Mouse (Mus musculus): Measurements from ENCODE around the gene Canx. TPM values are rescaled to one million over a fixed set of nuclear protein-coding genes. Genes with fewer than 3 reads are reported as not detected.
A peak's percentile ranks its signal among the peaks of the same experiment; 100 is the strongest.

Gene Canx
- polyA plus RNA-seq (2012; ENCODE audit: insufficient read depth, insufficient read length, low replicate concordance, missing spikeins), result 193 and 359 TPM in 2 replicates

GRCm38 (mm10) chr11:50325496-50326301, at the start of gene Canx:
Gene Canx, minus strand, starts transcription at chr11:50325673.
- peak within 1 kb of the TSS; percentile 72 for H3K27ac ChIP-seq (ENCODE audit: insufficient read depth, low read depth, low read length)
- peak within 1 kb of the TSS; percentile 99 for H3K4me3 ChIP-seq (ENCODE audit: insufficient read depth, low read depth, low read length)
- under 1% methylated on average over 64 of the region's 64 CpGs for WGBS
- TF ChIP-seq CTCF (IDR thresholded peaks at IDR 0.05; ENCODE audit: insufficient read depth, low read depth, low read length) (no peak), POLR2A (IDR thresholded peaks at IDR 0.05; ENCODE audit: insufficient read depth, low read depth, low read length) (peak; percentile 94)
- no peaks in the 10 kb centered on the region for H3K4me1 ChIP-seq (ENCODE audit: control insufficient read depth, insufficient read depth, low read length)

GRCm38 (mm10) chr11:50374286-50375015, 49.0 kb upstream of the Canx start:
- H3K4me3 ChIP-seq (ENCODE audit: insufficient read depth, low read depth, low read length), result no peak overlapping the region
- 92% methylated on average over 13 of the region's 13 CpGs for WGBS
- TF ChIP-seq POLR2A (IDR thresholded peaks at IDR 0.05; ENCODE audit: insufficient read depth, low read depth, low read length), result no peak
- no peak for TF ChIP-seq CTCF (IDR thresholded peaks at IDR 0.05; ENCODE audit: insufficient read depth, low read depth, low read length)
- no peak overlapping the region for H3K27ac ChIP-seq (ENCODE audit: insufficient read depth, low read depth, low read length)
- peaks cover 10% of the 10 kb centered on the region for H3K4me1 ChIP-seq (ENCODE audit: control insufficient read depth, insufficient read depth, low read length)

- no peak for TF ChIP-seq CTCF (IDR thresholded peaks at IDR 0.05; ENCODE audit: insufficient read depth, low read depth, low read length)
- TF ChIP-seq POLR2A (IDR thresholded peaks at IDR 0.05; ENCODE audit: insufficient read depth, low read depth, low read length), result no peak
These were observed 48.1 kb upstream of the Canx start for GRCm38 (mm10) chr11:50373621-50374020.

GRCm38 (mm10) chr11:50373086-50373485, 47.6 kb upstream of the Canx start:
- Histone ChIP-seq H3K4me3 (ENCODE audit: insufficient read depth, low read depth, low read length) (no peak overlapping the region), H3K27ac (ENCODE audit: insufficient read depth, low read depth, low read length) (no peak overlapping the region), H3K4me1 (ENCODE audit: control insufficient read depth, insufficient read depth, low read length) (peaks cover 10% of the 10 kb centered on the region)
- TF ChIP-seq POLR2A (IDR thresholded peaks at IDR 0.05; ENCODE audit: insufficient read depth, low read depth, low read length), result no peak
- TF ChIP-seq CTCF (IDR thresholded peaks at IDR 0.05; ENCODE audit: insufficient read depth, low read depth, low read length), result no peak

More at GRCm38 (mm10) chr11:50373621-50374020, 48.1 kb upstream of the Canx start:
- Histone ChIP-seq H3K4me1 (ENCODE audit: control insufficient read depth, insufficient read depth, low read length) (peaks cover 10% of the 10 kb centered on the region), H3K27ac (ENCODE audit: insufficient read depth, low read depth, low read length) (no peak overlapping the region), H3K4me3 (ENCODE audit: insufficient read depth, low read depth, low read length) (no peak overlapping the region)
- 100% methylated on average over 1 of the region's 1 CpGs for WGBS

GRCm38 (mm10) chr11:50371911-50372310, 46.4 kb upstream of the Canx start:
- H3K4me3 ChIP-seq (ENCODE audit: insufficient read depth, low read depth, low read length), result no peak overlapping the region
- TF ChIP-seq CTCF (IDR thresholded peaks at IDR 0.05; ENCODE audit: insufficient read depth, low read depth, low read length) (no peak), POLR2A (IDR thresholded peaks at IDR 0.05; ENCODE audit: insufficient read depth, low read depth, low read length) (no peak)
- H3K27ac ChIP-seq (ENCODE audit: insufficient read depth, low read depth, low read length), result peak overlapping the region; percentile 95; the same call in 1 of the 2 replicates
- peaks cover 10% of the 10 kb centered on the region for H3K4me1 ChIP-seq (ENCODE audit: control insufficient read depth, insufficient read depth, low read length)
- WGBS, result 98% methylated on average over 1 of the region's 1 CpGs

GRCm38 (mm10) chr11:50371399-50371841, 45.9 kb upstream of the Canx start:
- 2% methylated on average over 18 of the region's 18 CpGs for WGBS

GRCm38 (mm10) chr11:50370969-50371368, 45.5 kb upstream of the Canx start:
- peaks cover 6% of the 10 kb centered on the region for H3K4me1 ChIP-seq (ENCODE audit: control insufficient read depth, insufficient read depth, low read length)
- no peak overlapping the region for H3K4me3 ChIP-seq (ENCODE audit: insufficient read depth, low read depth, low read length)
- no peak overlapping the region for H3K27ac ChIP-seq (ENCODE audit: insufficient read depth, low read depth, low read length)
- 38% methylated on average over 4 of the region's 4 CpGs for WGBS
- TF ChIP-seq POLR2A (IDR thresholded peaks at IDR 0.05; ENCODE audit: insufficient read depth, low read depth, low read length) (no peak), CTCF (IDR thresholded peaks at IDR 0.05; ENCODE audit: insufficient read depth, low read depth, low read length) (no peak)

More at GRCm38 (mm10) chr11:50371399-50371841, 45.9 kb upstream of the Canx start:
- Histone ChIP-seq H3K4me3 (ENCODE audit: insufficient read depth, low read depth, low read length) (peak overlapping the region; percentile 63), H3K4me1 (ENCODE audit: control insufficient read depth, insufficient read depth, low read length) (peaks cover 10% of the 10 kb centered on the region), H3K27ac (ENCODE audit: insufficient read depth, low read depth, low read length) (peak overlapping the region; percentile 95)
- TF ChIP-seq CTCF (IDR thresholded peaks at IDR 0.05; ENCODE audit: insufficient read depth, low read depth, low read length) (0 out of 2 replicates have a peak, but pooled peaks have one; percentile 7), POLR2A (IDR thresholded peaks at IDR 0.05; ENCODE audit: insufficient read depth, low read depth, low read length) (peak; percentile 39; the same call in 1 of the 2 replicates)

- 74% methylated on average over 5 of the region's 5 CpGs for WGBS
- no peak overlapping the region; the same call in none of the 2 replicates for H3K27ac ChIP-seq (ENCODE audit: insufficient read depth, low read depth, low read length)
- peaks cover 6% of the 10 kb centered on the region for H3K4me1 ChIP-seq (ENCODE audit: control insufficient read depth, insufficient read depth, low read length)
- H3K4me3 ChIP-seq (ENCODE audit: insufficient read depth, low read depth, low read length), result no peak overlapping the region
- TF ChIP-seq CTCF (IDR thresholded peaks at IDR 0.05; ENCODE audit: insufficient read depth, low read depth, low read length), result no peak
- TF ChIP-seq POLR2A (IDR thresholded peaks at IDR 0.05; ENCODE audit: insufficient read depth, low read depth, low read length), result no peak
These were observed 44.0 kb upstream of the Canx start for GRCm38 (mm10) chr11:50369360-50369911.
